Mouse (Mus musculus): ENCODE results near the gene Anp32b. TPM values are rescaled to one million over a fixed set of nuclear protein-coding genes. Genes with fewer than 3 reads are reported as not detected.

Anp32b gene
- polyA plus RNA-seq, 1 experiment, result 311 TPM

DNA sequence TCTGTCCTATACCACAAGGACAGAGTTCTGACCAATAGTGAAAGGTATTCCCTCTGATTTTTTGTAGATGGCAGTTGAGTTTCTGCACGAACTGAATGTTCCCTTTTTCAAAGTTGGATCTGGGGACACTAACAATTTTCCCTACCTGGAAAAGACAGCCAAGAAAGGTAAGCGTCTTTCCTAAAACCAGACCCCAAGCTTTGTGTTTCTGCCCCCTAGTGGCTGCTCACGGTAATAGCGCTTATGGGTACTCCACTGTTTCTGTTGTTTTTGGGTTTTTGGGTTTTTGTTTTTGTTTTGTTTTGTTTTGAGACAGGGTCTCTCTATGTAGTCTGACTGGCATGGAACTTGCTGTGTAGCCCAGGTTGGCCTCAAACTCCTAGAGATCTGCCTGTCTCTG is 48.3 kb downstream of the Anp32b start:
- Histone ChIP-seq H3ac (ENCODE audit: control insufficient read depth, insufficient read length, low read depth) (no peak overlapping the region), H3K79me3 (ENCODE audit: low read depth) (peaks cover 2% of the 10 kb centered on the region), H3K4me3 (ENCODE audit: insufficient read depth, poor library complexity, severe bottlenecking) (no peak overlapping the region), H3K36me3 (ENCODE audit: control insufficient read depth, insufficient read depth) (peaks cover 78% of the 10 kb centered on the region), H3K79me2 (ENCODE audit: control insufficient read depth, insufficient read depth) (peaks cover 8% of the 10 kb centered on the region), H3K27me3 (ENCODE audit: control insufficient read depth, insufficient read depth, insufficient read length) (no peaks in the 10 kb centered on the region)
- peak; percentile 38 for TF ChIP-seq CTCF (IDR thresholded peaks at IDR 0.05; ENCODE audit: control insufficient read depth, insufficient read depth, insufficient read length)
- no peak for TF ChIP-seq MYOG (IDR thresholded peaks at IDR 0.05; ENCODE audit: control insufficient read depth, extremely low read depth, insufficient read length)

DNA sequence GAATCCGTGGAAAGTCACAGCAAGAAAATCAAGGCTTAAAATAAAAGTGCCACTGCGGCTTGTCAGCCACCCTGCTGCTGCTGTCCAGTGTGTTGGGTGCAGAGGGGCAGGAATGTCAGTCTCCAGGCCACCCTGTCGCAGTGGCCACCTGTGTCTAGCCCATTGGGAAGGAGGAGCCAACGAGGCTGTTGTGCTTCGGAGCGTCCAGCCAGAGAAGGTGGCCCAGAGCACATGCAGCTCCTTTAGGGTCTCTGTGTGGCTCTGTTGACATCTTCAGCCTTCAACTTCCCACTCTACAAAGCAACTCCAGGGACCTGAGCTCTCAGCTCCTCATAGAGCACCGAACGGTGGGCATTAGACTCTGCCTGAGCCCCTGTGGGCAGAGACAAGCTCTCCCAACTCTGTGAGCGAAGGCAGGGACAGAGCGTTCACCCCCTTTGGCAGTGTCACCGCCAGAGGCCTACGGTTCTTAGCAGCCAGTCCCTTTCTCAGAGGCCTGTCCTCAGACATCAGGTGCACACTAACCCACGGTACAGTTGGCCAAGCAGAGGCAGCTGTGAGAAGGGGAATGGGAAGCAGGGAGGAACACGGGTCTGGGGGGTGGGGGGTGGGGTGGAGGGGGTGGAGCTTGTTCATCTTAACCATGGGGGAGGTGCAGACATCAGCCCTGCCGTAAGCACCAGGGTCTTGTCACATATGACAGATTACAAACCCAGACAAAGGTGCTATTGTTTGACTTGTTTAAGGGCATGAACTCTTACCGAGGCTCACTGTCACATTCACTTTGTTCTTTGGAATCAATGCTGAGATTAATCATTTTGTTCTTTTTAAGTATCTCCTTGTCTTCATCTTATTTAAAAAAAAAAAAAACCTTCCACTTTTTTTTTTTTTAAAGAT is 52.2 kb downstream of the Anp32b start:
- no peaks in the 10 kb centered on the region for H3K79me3 ChIP-seq (ENCODE audit: low read depth)
- no peak overlapping the region for H3ac ChIP-seq (ENCODE audit: control insufficient read depth, insufficient read length, low read depth)
- H3K36me3 ChIP-seq (ENCODE audit: control insufficient read depth, insufficient read depth), result peaks cover 65% of the 10 kb centered on the region
- H3K79me2 ChIP-seq (ENCODE audit: control insufficient read depth, insufficient read depth), result peaks cover 5% of the 10 kb centered on the region
- H3K4me3 ChIP-seq (ENCODE audit: insufficient read depth, poor library complexity, severe bottlenecking), result no peak overlapping the region
- no peak for TF ChIP-seq FOSL1 (IDR thresholded peaks at IDR 0.05; ENCODE audit: insufficient read depth, low read length, poor library complexity, severe bottlenecking)
- no peak for TF ChIP-seq MYOD1 (IDR thresholded peaks at IDR 0.05; ENCODE audit: control insufficient read depth, insufficient read length, low read depth)
- TF ChIP-seq CEBPB (IDR thresholded peaks at IDR 0.05; ENCODE audit: low read depth), result no peak
- TF ChIP-seq MAX (IDR thresholded peaks at IDR 0.05), result no peak
- TF ChIP-seq CTCF (IDR thresholded peaks at IDR 0.05; ENCODE audit: control insufficient read depth, insufficient read depth, insufficient read length), result no peak
- no peak for TF ChIP-seq MYOG (IDR thresholded peaks at IDR 0.05; ENCODE audit: control insufficient read depth, extremely low read depth, insufficient read length)
- TF ChIP-seq USF1 (IDR thresholded peaks at IDR 0.05; ENCODE audit: low read depth), result no peak
- no peaks in the 10 kb centered on the region for H3K27me3 ChIP-seq (ENCODE audit: control insufficient read depth, insufficient read depth, insufficient read length)

- Histone ChIP-seq H3K79me2 (ENCODE audit: control insufficient read depth, insufficient read depth) (no peaks in the 10 kb centered on the region), H3K36me3 (ENCODE audit: control insufficient read depth, insufficient read depth) (peaks cover 56% of the 10 kb centered on the region), H3K79me3 (ENCODE audit: low read depth) (no peaks in the 10 kb centered on the region), H3K4me3 (ENCODE audit: insufficient read depth, poor library complexity, severe bottlenecking) (no peak overlapping the region), H3ac (ENCODE audit: control insufficient read depth, insufficient read length, low read depth) (no peak overlapping the region), H3K27me3 (ENCODE audit: control insufficient read depth, insufficient read depth, insufficient read length) (no peaks in the 10 kb centered on the region)
- TF ChIP-seq MYOG (IDR thresholded peaks at IDR 0.05; ENCODE audit: control insufficient read depth, extremely low read depth, insufficient read length), result no peak
- no peak for TF ChIP-seq CTCF (IDR thresholded peaks at IDR 0.05; ENCODE audit: control insufficient read depth, insufficient read depth, insufficient read length)
- no peak for TF ChIP-seq USF1 (IDR thresholded peaks at IDR 0.05; ENCODE audit: low read depth)
- no peak for TF ChIP-seq MYOD1 (IDR thresholded peaks at IDR 0.05; ENCODE audit: control insufficient read depth, insufficient read length, low read depth)
- no peak for TF ChIP-seq CEBPB (IDR thresholded peaks at IDR 0.05; ENCODE audit: low read depth)
- no peak for TF ChIP-seq MAX (IDR thresholded peaks at IDR 0.05)
- TF ChIP-seq FOSL1 (IDR thresholded peaks at IDR 0.05; ENCODE audit: insufficient read depth, low read length, poor library complexity, severe bottlenecking), result no peak
Observed at GRCm38 (mm10) chr4:46503881-46504280, 53.2 kb downstream of the Anp32b start.

GRCm38 (mm10) chr4:46505361-46506057 is 54.8 kb downstream of the Anp32b start:
- Histone ChIP-seq H3K27me3 (ENCODE audit: control insufficient read depth, insufficient read depth, insufficient read length) (no peaks in the 10 kb centered on the region), H3K4me3 (ENCODE audit: insufficient read depth, poor library complexity, severe bottlenecking) (no peak overlapping the region), H3K79me2 (ENCODE audit: control insufficient read depth, insufficient read depth) (no peaks in the 10 kb centered on the region), H3K79me3 (ENCODE audit: low read depth) (no peaks in the 10 kb centered on the region), H3ac (ENCODE audit: control insufficient read depth, insufficient read length, low read depth) (no peak overlapping the region), H3K36me3 (ENCODE audit: control insufficient read depth, insufficient read depth) (peaks cover 39% of the 10 kb centered on the region)
- TF ChIP-seq MYOD1 (IDR thresholded peaks at IDR 0.05; ENCODE audit: control insufficient read depth, insufficient read length, low read depth), result no peak
- no peak for TF ChIP-seq CEBPB (IDR thresholded peaks at IDR 0.05; ENCODE audit: low read depth)
- TF ChIP-seq MYOG (IDR thresholded peaks at IDR 0.05; ENCODE audit: control insufficient read depth, extremely low read depth, insufficient read length), result no peak
- TF ChIP-seq FOSL1 (IDR thresholded peaks at IDR 0.05; ENCODE audit: insufficient read depth, low read length, poor library complexity, severe bottlenecking), result no peak
- no peak for TF ChIP-seq CTCF (IDR thresholded peaks at IDR 0.05; ENCODE audit: control insufficient read depth, insufficient read depth, insufficient read length)
- no peak for TF ChIP-seq MAX (IDR thresholded peaks at IDR 0.05)
- no peak for TF ChIP-seq USF1 (IDR thresholded peaks at IDR 0.05; ENCODE audit: low read depth)

- Histone ChIP-seq H3K27me3 (ENCODE audit: control insufficient read depth, insufficient read depth, insufficient read length) (no peaks in the 10 kb centered on the region), H3K36me3 (ENCODE audit: control insufficient read depth, insufficient read depth) (peaks cover 25% of the 10 kb centered on the region), H3ac (ENCODE audit: control insufficient read depth, insufficient read length, low read depth) (peak overlapping the region; percentile 64), H3K79me3 (ENCODE audit: low read depth) (no peaks in the 10 kb centered on the region), H3K79me2 (ENCODE audit: control insufficient read depth, insufficient read depth) (no peaks in the 10 kb centered on the region), H3K4me3 (ENCODE audit: insufficient read depth, poor library complexity, severe bottlenecking) (peak overlapping the region; percentile 30)
- TF ChIP-seq CTCF (IDR thresholded peaks at IDR 0.05; ENCODE audit: control insufficient read depth, insufficient read depth, insufficient read length), result no peak
- TF ChIP-seq MAX (IDR thresholded peaks at IDR 0.05), result peak; percentile 91
- peak; percentile 33 for TF ChIP-seq MYOD1 (IDR thresholded peaks at IDR 0.05; ENCODE audit: control insufficient read depth, insufficient read length, low read depth)
- TF ChIP-seq USF1 (IDR thresholded peaks at IDR 0.05; ENCODE audit: low read depth), result peak; percentile 37
Observed at GRCm38 (mm10) chr4:46506801-46507610, 56.3 kb downstream of the Anp32b start.
